Mouse (Mus musculus) forebrain, embryonic 10.5 days (tissue): ENCODE measurements at regions not wholly inside any gene's neighbourhood (a gene's known extent, or its start where the extent isn't known, plus 50 kb on each side); places are given as distances from the start of the nearest gene placed in this dataset.

Experiments
- DNase-seq: peaks from one replicate; pipeline ENCODE4 v3.0.0-alpha.2; 2017; ENCODE audit warnings: low spot score; ENCODE audit errors: extremely low spot score
- H3K27ac ChIP-seq: fragments of 300-500 bp; sonication (generic); 2 replicates; pipeline ENCODE4 v1.5.1; 2016; ENCODE audit warnings: mild to moderate bottlenecking
- H3K27me3 ChIP-seq: fragments of 300-500 bp; sonication (generic); 2 replicates; pipeline ENCODE4 v1.6.1; 2016; ENCODE audit warnings: mild to moderate bottlenecking; ENCODE audit not compliant: poor library complexity, severe bottlenecking
- H3K36me3 ChIP-seq: fragments of 300-500 bp; sonication (generic); replicated peaks from 2 replicates; pipeline ENCODE4 v1.6.1; 2016; ENCODE audit warnings: mild to moderate bottlenecking, moderate library complexity
- H3K4me1 ChIP-seq: fragments of 300-500 bp; sonication (generic); 2 replicates; pipeline ENCODE4 v1.6.1; 2016
- H3K4me3 ChIP-seq: fragments of 300-500 bp; sonication (generic); 2 replicates; pipeline ENCODE4 v1.5.1; 2016; ENCODE audit warnings: mild to moderate bottlenecking, moderate library complexity
- H3K9me3 ChIP-seq: fragments of 300-500 bp; sonication (generic); 2 replicates; pipeline ENCODE4 v1.6.1; 2016; ENCODE audit warnings: mild to moderate bottlenecking, moderate library complexity
- WGBS: fragments of 180-500 bp; shearing (Covaris S2); methylation state at CpG from one replicate; pipeline ENCODE4 v1.1.7; 2016; 5-methylcytosine and 5-hydroxymethylcytosine counted together

DNA sequence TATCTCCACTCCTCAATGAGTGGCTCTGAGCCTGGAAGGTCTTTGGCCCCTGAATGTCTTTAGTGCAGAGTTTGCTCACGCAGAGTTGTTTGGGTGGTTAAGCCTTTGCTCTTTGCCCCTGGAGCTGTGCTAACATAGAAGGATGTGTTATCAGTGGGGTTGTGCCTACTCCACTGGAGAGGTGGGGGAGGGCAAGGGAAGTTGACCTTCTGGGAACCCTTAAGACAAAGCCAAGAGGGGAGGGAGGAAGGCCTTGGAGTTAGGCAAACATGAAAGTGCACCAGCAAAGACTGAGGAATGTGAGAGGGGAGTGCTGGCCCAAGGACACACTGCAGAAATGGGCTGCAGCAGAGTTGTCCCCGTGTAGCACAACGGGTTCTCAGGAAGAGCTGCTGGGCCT is 96.3 kb upstream of the Shh start:
- WGBS = 20% methylated on average over 3 of the region's 3 CpGs
- H3K4me3 ChIP-seq = no peak overlapping the region

DNA sequence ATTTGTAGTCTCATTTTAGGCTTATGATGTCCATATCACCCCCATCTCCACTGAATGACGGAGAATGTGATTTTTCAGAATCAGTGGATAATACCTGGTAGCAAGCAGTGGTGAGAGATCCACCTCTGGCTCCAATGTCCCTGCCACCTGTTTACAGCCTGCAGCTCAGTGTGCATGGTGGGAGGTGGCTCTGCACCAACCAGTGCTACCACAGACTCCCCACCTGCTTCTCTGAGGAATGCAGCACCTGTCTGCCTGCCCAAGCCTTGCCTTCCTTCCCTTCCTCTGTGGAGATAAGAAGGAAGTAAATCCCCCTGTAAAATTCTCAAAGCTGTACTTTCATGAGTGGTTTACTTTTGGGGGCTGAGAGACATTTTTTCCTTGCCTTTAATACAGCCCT is 95.9 kb upstream of the Shh start:
- 86% methylated on average over 1 of the region's 1 CpGs for WGBS
- Histone ChIP-seq H3K4me1 (peaks cover 12% of the 10 kb centered on the region), H3K36me3 (no peaks in the 10 kb centered on the region), H3K4me3 (no peak overlapping the region), H3K9me3 (no peaks in the 10 kb centered on the region), H3K27ac (no peak overlapping the region), H3K27me3 (no peaks in the 10 kb centered on the region)
- no peak for DNase-seq

More for the DNA sequence above, 96.3 kb upstream of the Shh start:
- 0 out of 2 replicates have a peak overlapping the region, but pooled peaks have one; percentile 25 for H3K27ac ChIP-seq
- H3K27me3 ChIP-seq = no peaks in the 10 kb centered on the region
- peaks cover 17% of the 10 kb centered on the region for H3K4me1 ChIP-seq
- no peak for DNase-seq
- H3K36me3 ChIP-seq = no peaks in the 10 kb centered on the region
- no peaks in the 10 kb centered on the region for H3K9me3 ChIP-seq

DNA sequence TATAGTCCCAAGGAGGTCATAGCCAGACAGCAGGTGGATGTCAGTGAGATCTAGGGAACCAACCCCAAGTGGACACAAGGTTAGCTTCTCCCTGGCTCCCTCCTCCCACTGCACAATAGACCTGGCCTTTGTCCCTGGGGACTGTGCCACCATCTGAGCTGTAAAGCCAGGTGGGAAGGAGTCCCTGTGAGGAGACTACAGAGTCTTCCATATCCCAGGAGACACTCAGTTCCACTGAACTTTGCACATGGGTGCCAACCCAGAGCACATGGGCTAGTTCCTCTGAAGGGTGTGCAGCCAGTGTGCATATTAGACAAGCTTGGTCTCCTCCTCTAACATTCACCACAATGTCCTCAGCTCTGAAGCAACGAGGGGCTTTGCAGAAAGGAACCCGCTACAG is 86.5 kb upstream of the Shh start:
- Histone ChIP-seq H3K27ac (no peak overlapping the region), H3K4me1 (no peaks in the 10 kb centered on the region), H3K27me3 (no peaks in the 10 kb centered on the region), H3K9me3 (no peaks in the 10 kb centered on the region), H3K4me3 (no peak overlapping the region), H3K36me3 (no peaks in the 10 kb centered on the region)
- no peak for DNase-seq
- WGBS = 88% methylated on average over 2 of the region's 2 CpGs

- Histone ChIP-seq H3K4me1 (peaks cover 7% of the 10 kb centered on the region), H3K36me3 (no peaks in the 10 kb centered on the region), H3K27me3 (no peaks in the 10 kb centered on the region), H3K4me3 (no peak overlapping the region), H3K9me3 (no peaks in the 10 kb centered on the region), H3K27ac (no peak overlapping the region)
- no peak for DNase-seq
- 50% methylated on average over 6 of the region's 6 CpGs for WGBS
Observed at GRCm38 (mm10) chr5:28530202-28530855, 63.3 kb upstream of the Shh start.

- H3K9me3 ChIP-seq = no peaks in the 10 kb centered on the region
- no peak for DNase-seq
- 89% methylated on average over 3 of the region's 3 CpGs for WGBS
- peaks cover 3% of the 10 kb centered on the region; the same call in 1 of the 2 replicates for H3K4me1 ChIP-seq
- H3K4me3 ChIP-seq = no peak overlapping the region
- no peaks in the 10 kb centered on the region for H3K36me3 ChIP-seq
- no peak overlapping the region for H3K27ac ChIP-seq
- no peaks in the 10 kb centered on the region for H3K27me3 ChIP-seq
Observed at GRCm38 (mm10) chr5:28526435-28526834, 59.4 kb upstream of the Shh start.

DNA sequence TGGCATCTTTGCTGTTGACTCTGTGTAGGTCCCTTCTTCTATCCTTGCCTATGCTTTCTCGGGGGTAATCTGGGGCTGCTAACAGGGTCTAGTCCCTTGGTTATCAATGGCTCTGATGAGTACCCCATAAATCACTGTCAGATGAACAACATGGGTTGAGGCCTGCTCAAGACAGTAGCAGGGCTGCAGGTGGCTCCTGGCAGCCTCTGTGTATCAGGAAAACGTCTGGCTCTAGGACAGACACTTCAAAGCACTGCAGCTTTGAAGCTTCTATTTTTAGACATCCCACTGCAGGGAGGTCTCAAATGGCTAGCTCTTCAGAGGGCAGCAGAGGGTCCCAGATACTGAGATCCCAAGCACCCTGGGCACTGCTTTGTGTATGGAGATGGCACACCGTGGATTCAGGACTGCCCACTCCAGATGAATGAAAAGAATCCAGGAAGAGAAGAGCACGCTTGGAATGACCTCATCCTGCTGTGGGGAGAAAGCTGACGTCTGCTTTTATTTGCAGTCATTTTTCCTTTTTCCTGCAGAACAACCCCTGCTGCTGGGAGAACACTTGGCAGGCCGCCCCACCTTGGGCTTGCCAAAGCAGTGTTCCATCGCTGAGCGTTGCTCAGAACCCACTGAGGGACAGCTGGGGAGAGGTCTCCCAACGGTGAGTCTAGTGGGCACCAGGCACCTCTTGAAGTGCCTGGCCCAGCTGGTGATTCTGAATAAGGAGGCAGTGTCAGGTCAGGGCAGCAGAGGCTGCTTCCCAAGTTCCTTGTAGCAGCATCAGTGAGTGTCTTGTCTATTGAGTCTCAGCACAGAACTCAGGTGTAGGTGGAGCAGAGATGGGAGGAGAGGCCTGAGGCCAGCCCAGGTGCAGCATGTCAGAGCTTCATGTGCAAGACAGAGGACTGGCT is 54.0 kb upstream of the Shh start:
- Histone ChIP-seq H3K27me3 (no peaks in the 10 kb centered on the region), H3K9me3 (no peaks in the 10 kb centered on the region), H3K4me3 (no peak overlapping the region), H3K27ac (no peak overlapping the region), H3K36me3 (no peaks in the 10 kb centered on the region), H3K4me1 (0 out of 2 replicates have a peak, but pooled peaks cover 3% of the 10 kb centered on the region)
- 73% methylated on average over 9 of the region's 9 CpGs for WGBS
- DNase-seq = no peak

- DNase-seq = no peak
- 0 out of 2 replicates have a peak, but pooled peaks cover 3% of the 10 kb centered on the region for H3K4me1 ChIP-seq
- H3K9me3 ChIP-seq = no peaks in the 10 kb centered on the region
- H3K4me3 ChIP-seq = no peak overlapping the region
- 89% methylated on average over 3 of the region's 3 CpGs for WGBS
- no peaks in the 10 kb centered on the region for H3K36me3 ChIP-seq
- no peak overlapping the region for H3K27ac ChIP-seq
- no peaks in the 10 kb centered on the region for H3K27me3 ChIP-seq
Observed at GRCm38 (mm10) chr5:28519059-28519543, 52.0 kb upstream of the Shh start.
